Mouse (Mus musculus) thymus, adult 2 months (tissue): Measurements from ENCODE around the gene Sema6d.

Source experiments
- CTCF ChIP-seq: fragments of 200-500 bp; IDR thresholded peaks from 2 replicates; pipeline ENCODE4 v1.5.1; 2012; ENCODE audit warnings: mild to moderate bottlenecking, control low read depth, low read length, moderate library complexity, borderline replicate concordance; ENCODE audit not compliant: control insufficient read depth, poor library complexity, insufficient read depth; ENCODE audit errors: extremely low read depth
- POLR2A ChIP-seq: fragments of 200-500 bp; IDR thresholded peaks from 2 replicates; pipeline ENCODE4 v1.6.1; 2012; ENCODE audit warnings: mild to moderate bottlenecking, low read length, control low read depth, moderate library complexity; ENCODE audit not compliant: control insufficient read depth, poor library complexity, insufficient read depth; ENCODE audit errors: extremely low read depth

DNA sequence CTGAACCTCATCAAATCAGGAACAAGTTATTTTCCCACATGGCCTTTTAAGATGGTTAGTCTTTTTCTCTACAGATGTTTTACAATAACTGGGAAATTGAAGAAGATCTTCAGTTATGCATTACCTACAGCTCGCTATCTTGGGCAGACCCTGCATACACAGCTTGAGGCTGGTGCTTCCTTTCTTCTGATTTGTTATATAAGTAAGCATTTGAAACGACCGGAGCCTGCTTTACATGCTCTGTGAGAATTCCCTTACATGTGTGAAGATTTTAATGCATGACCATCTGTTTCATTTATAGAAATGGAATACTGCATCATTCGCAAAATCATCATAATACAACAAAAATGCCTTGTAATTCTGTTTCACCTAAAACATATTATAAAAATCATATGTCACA is 21.4 kb upstream of the Sema6d start:
- TF ChIP-seq CTCF (no peak), POLR2A (no peak)
